22 mouse cellular contexts compared by ENCODE assay signal in the genomic region with DNA sequence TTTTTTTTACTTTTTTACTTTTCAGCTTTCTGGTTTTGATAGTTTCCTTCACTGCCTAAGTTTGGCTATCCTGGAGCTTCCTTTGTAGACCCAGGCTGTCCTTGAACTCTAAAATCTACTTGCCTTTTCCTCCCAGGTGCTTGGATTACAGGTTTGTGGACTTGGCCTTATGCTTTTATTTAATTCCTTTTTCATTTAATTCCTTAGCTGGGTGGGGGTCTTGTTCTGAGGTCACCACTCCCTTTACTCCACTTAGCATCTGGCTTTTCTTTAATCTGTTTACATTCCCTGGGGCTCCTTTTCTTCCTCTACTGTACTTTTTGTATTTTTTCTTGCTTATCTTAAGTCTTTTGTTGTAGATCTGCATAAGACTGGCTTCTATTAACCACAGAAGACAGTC. TPM values are rescaled to one million over a fixed set of nuclear protein-coding genes. Genes with fewer than 3 reads are reported as not detected.
DNase-seq lines count a peak whose midpoint lies in the region; ATAC-seq lines count a peak whose summit lies in the region.
"Had no signal": no experiment of that assay in that cellular context is flagged by ENCODE, and none has a peak within 500 bp of the region (broad histone marks: within the 10 kb centered on the region; RNA-seq: fewer than 3 reads in every experiment).

No protein-coding gene starts in this region.

- no peak overlapping the region for H3K4me3 ChIP-seq in liver, embryonic 11.5 days (ENCODE audit: low read depth, low read length)
- no peak overlapping the region for H3K4me3 ChIP-seq in embryonic facial prominence, embryonic 10.5 days
- H3K4me3 ChIP-seq: embryonic facial prominence, embryonic 13.5 days; embryonic facial prominence, embryonic 15.5 days; erythroblast, embryonic 14.5 days; forebrain, embryonic 10.5 days; forebrain, embryonic 12.5 days had no signal

- H3K4me2 ChIP-seq in liver, embryonic 11.5 days = no peak overlapping the region
- H3K4me2 ChIP-seq: embryonic facial prominence, embryonic 13.5 days; embryonic facial prominence, embryonic 15.5 days; forebrain, embryonic 12.5 days had no signal

- ATAC-seq in liver, embryonic 11.5 days (replicated peaks; ENCODE audit: low FRiP score) = no peak
- ATAC-seq: activated CD4-positive, CD25-positive, alpha-beta regulatory T cell, adult 4 months; forebrain, embryonic 14.5 days; forebrain, embryonic 16.5 days; Patski had no signal

- H3K27ac ChIP-seq in liver, embryonic 11.5 days (ENCODE audit: low read depth, low read length) = no peak overlapping the region
- H3K27ac ChIP-seq in embryonic facial prominence, embryonic 10.5 days (replicated peaks) = no peak overlapping the region
- H3K27ac ChIP-seq: embryonic facial prominence, embryonic 13.5 days; embryonic facial prominence, embryonic 15.5 days; forebrain, embryonic 10.5 days; forebrain, embryonic 12.5 days had no signal

- no peaks in the 10 kb centered on the region for H3K27me3 ChIP-seq in liver, embryonic 11.5 days (replicated peaks; ENCODE audit: control insufficient read depth, insufficient read depth, low read length)
- no peaks in the 10 kb centered on the region for H3K27me3 ChIP-seq in embryonic facial prominence, embryonic 10.5 days (replicated peaks; ENCODE audit: low read depth, poor library complexity, severe bottlenecking)
- H3K27me3 ChIP-seq: embryonic facial prominence, embryonic 13.5 days; embryonic facial prominence, embryonic 15.5 days; forebrain, embryonic 12.5 days; Patski had no signal

- H3K9me3 ChIP-seq in liver, embryonic 11.5 days (ENCODE audit: control insufficient read depth, low read length) = no peaks in the 10 kb centered on the region
- H3K9me3 ChIP-seq in embryonic facial prominence, embryonic 10.5 days = no peaks in the 10 kb centered on the region
- H3K9me3 ChIP-seq: embryonic facial prominence, embryonic 13.5 days; embryonic facial prominence, embryonic 15.5 days; forebrain, embryonic 10.5 days; forebrain, embryonic 12.5 days; G1E had no signal

- peak; percentile 73 for DNase-seq in ES-CJ7 (ENCODE audit: low read depth, low spot score)
- peak; percentile 83 for DNase-seq in R1 (ENCODE audit: low read depth, low spot score)
- DNase-seq in frontal cortex, postnatal 10 days (ENCODE audit: low spot score in 2 of 2) = no peak
- no peak for DNase-seq in liver, embryonic 11.5 days (ENCODE audit: low spot score)
- no peak for DNase-seq in embryonic facial prominence, embryonic 10.5 days (ENCODE audit: low spot score)
- DNase-seq: adrenal gland, adult 8-10 months; adrenal gland, postnatal 14 days; adrenal gland, postnatal 36 days; cerebellum, adult 11-12 months; cerebellum, adult 2 months; cerebellum, adult 9-10 months; cerebellum, postnatal 25 days had no signal

- H3K36me3 ChIP-seq in liver, embryonic 11.5 days (ENCODE audit: control insufficient read depth, insufficient read depth, low read length) = no peaks in the 10 kb centered on the region; the same call in 1 of the 2 replicates
- H3K36me3 ChIP-seq in embryonic facial prominence, embryonic 10.5 days (replicated peaks) = peaks cover 46% of the 10 kb centered on the region

- peaks cover 4% of the 10 kb centered on the region; the same call in 1 of the 2 replicates for H3K4me1 ChIP-seq in liver, embryonic 11.5 days (replicated peaks; ENCODE audit: control insufficient read depth, insufficient read depth, low read length)
- H3K4me1 ChIP-seq in embryonic facial prominence, embryonic 10.5 days = no peaks in the 10 kb centered on the region
- H3K4me1 ChIP-seq: forebrain, embryonic 10.5 days; forebrain, embryonic 12.5 days had no signal

- H3K9ac ChIP-seq in liver, embryonic 11.5 days (ENCODE audit: low read depth, low read length) = no peak overlapping the region
- H3K9ac ChIP-seq: embryonic facial prominence, embryonic 13.5 days; embryonic facial prominence, embryonic 15.5 days; forebrain, embryonic 12.5 days had no signal

RNA-seq across cellular contexts. Expression of a gene that starts 25.1 kb away (rescaled TPM):
- polyA plus RNA-seq in liver, embryonic 11.5 days (2014; fragmentation: Nextera tagmentation; extraction: Ambion mirVana) = 35.8 and 40.1 TPM in 2 replicates
- 50.6 and 53.3 TPM in 2 replicates for polyA plus RNA-seq in embryonic facial prominence, embryonic 10.5 days (2016; fragmentation: Nextera tagmentation; extraction: Ambion mirVana)

Comparison
In these comparisons a context has a peak if more than half of its experiments do, and no peak if none do; other contexts are left out.
1. DNase-seq: peak in ES-CJ7 (single experiment) and R1 (single experiment); none in frontal cortex, postnatal 10 days (0 of 2), liver, embryonic 11.5 days (single experiment) and embryonic facial prominence, embryonic 10.5 days (single experiment).